Mouse (Mus musculus) stomach, postnatal 0 days (tissue): ENCODE results near the gene Ldb3.

Experiments used
- CTCF ChIP-seq: IDR thresholded peaks from 2 replicates; pipeline ENCODE4 v1.5.1; 2016; ENCODE audit warnings: antibody characterized with exemption, low read depth, mild to moderate bottlenecking, moderate library complexity
- EP300 ChIP-seq: optimal IDR thresholded peaks from 2 replicates; pipeline ENCODE3; 2016; ENCODE audit warnings: antibody characterized with exemption

DNA sequence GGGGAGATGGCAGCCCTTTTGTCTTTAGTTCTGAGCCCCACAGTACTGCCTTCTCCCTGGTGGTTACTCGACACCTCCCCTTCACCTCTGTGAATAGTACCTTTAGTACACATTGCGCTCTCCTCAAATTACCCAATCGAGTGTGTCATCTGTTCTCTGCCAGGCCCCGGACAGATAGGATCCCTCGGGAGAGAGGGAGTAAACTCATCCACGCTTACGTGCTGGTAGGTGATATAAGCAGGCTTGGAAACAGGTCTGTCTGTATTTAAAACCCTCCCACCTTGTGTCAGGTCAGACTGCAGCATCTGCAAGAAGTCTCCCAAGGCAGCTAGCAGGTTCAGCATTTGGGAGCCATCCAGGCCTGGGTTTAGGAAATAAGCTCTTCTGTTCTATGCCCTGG, 46.7 kb upstream of the Ldb3 start:
- TF ChIP-seq CTCF (no peak), EP300 (no peak)
